Mouse (Mus musculus): ENCODE data around the gene Cmip. TPM values are rescaled to one million over a fixed set of nuclear protein-coding genes. Genes with fewer than 3 reads are reported as not detected.

Gene Cmip
- total RNA-seq, 2 experiments from 2014 or later, result 275 to 296 TPM

- peak in 1 of 2 experiments; percentile 23 for DNase-seq (ENCODE audit: low spot score in 2 of 2)
These were observed 241.5 kb downstream of the Cmip start, which contains the start of gene Plcg2 for GRCm38 (mm10) chr8:117498179-117498914. Gene Plcg2, plus strand, starts transcription at chr8:117498291.

GRCm38 (mm10) chr8:117498915-117499540 lies 242.2 kb downstream of the Cmip start:
- DNase-seq (ENCODE audit: low spot score in 2 of 2), result no peak

- no peak for DNase-seq (ENCODE audit: low spot score in 2 of 2)
These were observed 243.5 kb downstream of the Cmip start for GRCm38 (mm10) chr8:117500232-117500823.

GRCm38 (mm10) chr8:117501323-117501722 lies 244.5 kb downstream of the Cmip start:
- no peak for DNase-seq (ENCODE audit: low spot score in 2 of 2)

- no peak for DNase-seq (ENCODE audit: low spot score in 2 of 2)
These were observed 246.7 kb downstream of the Cmip start for GRCm38 (mm10) chr8:117503405-117504069.

GRCm38 (mm10) chr8:117507703-117508102 lies 250.8 kb downstream of the Cmip start:
- DNase-seq (ENCODE audit: low spot score in 2 of 2), result no peak

Small RNA genes within 50 kb of the gene (microRNA-seq; reads per million reads assigned to microRNA genes)
- gene Mir7077 (0.49 to 0.59 reads per million in 2 experiments), gene Mir7078 (0.98 to 0.99 reads per million in 2 experiments)

Other genes starting within 250 kb of the Cmip start
- gene Pkd1l2, start 174.6 kb upstream of the Cmip start, total RNA-seq (2021), result under 1 TPM; 0.08 to 0.12 TPM
- gene Bco1, start 161.2 kb upstream of the Cmip start, total RNA-seq (2021), result not detected
- 10 to 100 TPM; 18.5 to 19.4 TPM for gene Gan, start 98.9 kb upstream of the Cmip start, total RNA-seq (2021)
- 1 to 10 TPM; 3.2 to 4.2 TPM for gene Plcg2, start 241.2 kb downstream of the Cmip start, total RNA-seq (2021)